Mouse (Mus musculus): Measurements from ENCODE around the gene Clec2g.
"Not testable (repeated sequence)": the region's sequence is repeated elsewhere in the genome, so short reads cannot be mapped to it uniquely, and the experiment has no call there.

Clec2g gene

GRCm38 (mm10) chr6:128934081-128934480, at the start of gene Clec2g:
Gene Clec2g, plus strand, starts transcription at chr6:128934381.
- not testable (repeated sequence) for DNase-seq

- peak; percentile 9 for DNase-seq
These were observed 46.9 kb upstream of the Clec2g start, which contains the start of gene Clec2i for GRCm38 (mm10) chr6:128887091-128887790. Gene Clec2i, plus strand, starts transcription at chr6:128887588.

- no peak for DNase-seq
These were observed 45.3 kb upstream of the Clec2g start for GRCm38 (mm10) chr6:128888834-128889233.

GRCm38 (mm10) chr6:128890948-128891355, 43.2 kb upstream of the Clec2g start, which contains the start of gene BC035044:
Gene BC035044, minus strand, starts transcription at chr6:128891126.
- DNase-seq = no peak

- no peak for DNase-seq
These were observed 38.7 kb upstream of the Clec2g start for GRCm38 (mm10) chr6:128895404-128896001.

- DNase-seq = no peak
These were observed 34.1 kb upstream of the Clec2g start for GRCm38 (mm10) chr6:128900044-128900443.

- DNase-seq = not testable (repeated sequence)
These were observed 33.2 kb upstream of the Clec2g start for GRCm38 (mm10) chr6:128900796-128901552.

GRCm38 (mm10) chr6:128913598-128914254, 20.5 kb upstream of the Clec2g start:
- DNase-seq = no peak

- DNase-seq = no peak
These were observed 16.9 kb upstream of the Clec2g start for GRCm38 (mm10) chr6:128917322-128917721.

GRCm38 (mm10) chr6:128933050-128933449, 1.1 kb upstream of the Clec2g start:
- DNase-seq = no peak

- not testable (repeated sequence) for DNase-seq
These were observed 1.9 kb downstream of the Clec2g start for GRCm38 (mm10) chr6:128935889-128936665.

GRCm38 (mm10) chr6:128941646-128942421, 7.7 kb downstream of the Clec2g start:
- no peak for DNase-seq

GRCm38 (mm10) chr6:128945564-128945963, 11.4 kb downstream of the Clec2g start:
- no peak for DNase-seq

GRCm38 (mm10) chr6:128961110-128961509, 26.9 kb downstream of the Clec2g start:
- DNase-seq = no peak

GRCm38 (mm10) chr6:128962108-128962507, 27.9 kb downstream of the Clec2g start:
- DNase-seq = not testable (repeated sequence)

GRCm38 (mm10) chr6:128964519-128964918, 30.3 kb downstream of the Clec2g start:
- no peak for DNase-seq

GRCm38 (mm10) chr6:128968463-128968862, 34.3 kb downstream of the Clec2g start:
- DNase-seq = no peak

- DNase-seq = no peak
These were observed 35.6 kb downstream of the Clec2g start for GRCm38 (mm10) chr6:128969741-128970140.

- DNase-seq = not testable (repeated sequence)
These were observed 36.6 kb downstream of the Clec2g start for GRCm38 (mm10) chr6:128970508-128971393.

- DNase-seq = no peak
These were observed 37.3 kb downstream of the Clec2g start for GRCm38 (mm10) chr6:128971394-128972039.

All from lung, postnatal 14 days (tissue).